Mouse (Mus musculus): ENCODE results near the gene Ccar1.
A peak's percentile ranks its signal among the peaks of the same experiment; 100 is the strongest.
"Not testable (repeated sequence)": the region's sequence is repeated elsewhere in the genome, so short reads cannot be mapped to it uniquely, and the experiment has no call there.

Ccar1 gene

GRCm38 (mm10) chr10:62792177-62793090 lies at the start of gene Ccar1:
Ccar1 (minus strand) TSS chr10:62792286.
- DNase-seq: peak; percentile 100

GRCm38 (mm10) chr10:62840687-62841086 lies 48.6 kb upstream of the Ccar1 start:
- no peak for DNase-seq

GRCm38 (mm10) chr10:62837987-62838386 lies 45.9 kb upstream of the Ccar1 start:
- no peak for DNase-seq

- DNase-seq: no peak
Observed at GRCm38 (mm10) chr10:62832783-62833182, 40.7 kb upstream of the Ccar1 start.

DNA sequence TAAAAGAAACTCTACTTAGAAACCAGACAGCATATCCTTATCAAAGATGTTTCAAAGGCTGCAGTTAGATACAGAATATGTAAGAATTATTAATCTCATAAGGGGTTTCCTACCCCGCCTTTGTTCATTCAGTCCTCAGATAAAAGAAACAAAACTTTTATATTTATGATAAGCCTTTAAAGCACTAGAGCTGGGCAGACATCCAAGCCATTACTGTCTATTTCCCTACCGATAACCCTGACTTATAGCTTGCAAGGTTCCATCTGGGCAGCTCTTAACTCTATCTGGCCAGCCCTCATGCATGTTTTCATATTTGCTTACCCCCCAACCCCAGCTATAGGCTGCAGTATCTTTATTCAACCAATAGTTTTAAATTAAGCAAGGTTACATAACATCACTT lies 39.5 kb upstream of the Ccar1 start:
- no peak for DNase-seq

DNA sequence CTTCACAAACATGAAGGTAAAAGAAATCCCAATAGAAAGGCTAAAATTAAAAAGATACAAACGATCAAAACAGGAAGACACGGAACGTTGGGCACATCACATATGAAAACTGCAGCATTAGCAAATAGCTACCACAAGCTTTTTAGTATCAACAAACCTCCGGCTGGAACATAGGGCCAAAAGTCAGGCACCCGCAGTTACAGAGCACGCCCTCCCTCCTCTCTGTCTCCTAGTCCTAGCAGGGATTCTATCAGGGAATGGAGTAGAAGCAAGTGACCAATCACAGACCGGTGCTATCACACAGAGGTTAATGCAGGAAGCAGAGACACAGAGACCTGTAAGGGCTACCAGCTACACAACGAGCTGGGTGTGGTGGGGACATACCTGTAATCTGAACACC lies 32.4 kb upstream of the Ccar1 start:
- no peak for DNase-seq

DNA sequence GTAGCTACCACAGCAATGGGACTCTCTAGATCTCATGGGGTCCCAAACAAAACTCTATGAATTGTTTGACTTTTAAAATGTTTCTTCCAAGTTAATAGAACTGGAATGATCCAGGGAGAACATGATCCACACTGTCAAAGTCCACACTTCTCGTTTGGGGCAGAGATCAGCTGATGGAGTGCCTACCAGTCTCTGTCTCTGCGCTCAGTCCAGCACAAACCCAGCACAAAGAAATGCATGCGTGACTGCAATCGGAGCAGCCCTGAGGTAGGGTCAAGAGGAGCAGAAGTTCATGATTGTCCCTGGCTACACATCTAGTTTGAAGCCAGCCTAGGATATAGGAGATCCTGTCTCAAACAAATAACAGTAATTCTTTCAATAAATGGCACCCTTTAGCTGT lies 31.3 kb upstream of the Ccar1 start:
- no peak for DNase-seq

- no peak for DNase-seq
Observed at GRCm38 (mm10) chr10:62810010-62810409, 17.9 kb upstream of the Ccar1 start.

DNA sequence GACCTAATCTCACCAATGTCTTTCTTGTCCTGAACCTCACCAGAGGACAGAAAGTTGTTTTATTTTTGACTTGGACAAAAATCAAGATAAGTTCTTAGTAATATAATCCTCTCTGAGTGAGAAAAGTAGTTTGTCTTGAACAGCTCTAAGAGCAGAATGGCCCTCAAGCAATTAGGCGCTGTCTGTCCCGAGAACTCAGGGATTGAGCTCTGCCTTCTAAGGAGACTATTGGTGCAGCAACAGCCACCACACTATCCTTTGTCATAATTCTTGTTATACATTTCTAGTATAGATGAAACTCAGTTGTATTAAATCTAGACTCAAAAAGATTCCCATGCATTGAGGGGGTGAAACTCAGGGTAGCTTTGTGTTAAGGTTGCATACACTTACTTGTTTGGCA lies 16.7 kb upstream of the Ccar1 start:
- peak; percentile 54 for DNase-seq

GRCm38 (mm10) chr10:62808316-62808715 lies 16.2 kb upstream of the Ccar1 start:
- DNase-seq: peak; percentile 34

DNA sequence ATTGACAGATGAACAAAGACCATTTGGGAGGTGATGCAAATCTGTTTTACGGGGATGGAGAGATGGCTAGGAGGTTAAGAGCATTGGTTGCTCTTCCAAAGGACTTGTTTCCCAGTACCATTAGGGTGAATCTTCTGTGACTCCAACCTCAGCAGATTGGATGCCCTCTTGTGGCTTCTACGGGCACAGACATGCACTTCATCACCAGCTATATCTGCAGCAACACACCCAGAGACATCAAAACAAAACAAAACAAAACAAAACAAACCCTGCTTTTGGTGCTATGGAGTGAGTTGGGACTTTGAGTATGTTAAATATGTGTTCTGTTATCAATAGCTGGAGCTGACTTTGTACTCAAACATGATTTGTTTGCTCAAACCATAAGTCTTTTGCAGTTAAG lies 12.0 kb upstream of the Ccar1 start:
- no peak for DNase-seq

DNA sequence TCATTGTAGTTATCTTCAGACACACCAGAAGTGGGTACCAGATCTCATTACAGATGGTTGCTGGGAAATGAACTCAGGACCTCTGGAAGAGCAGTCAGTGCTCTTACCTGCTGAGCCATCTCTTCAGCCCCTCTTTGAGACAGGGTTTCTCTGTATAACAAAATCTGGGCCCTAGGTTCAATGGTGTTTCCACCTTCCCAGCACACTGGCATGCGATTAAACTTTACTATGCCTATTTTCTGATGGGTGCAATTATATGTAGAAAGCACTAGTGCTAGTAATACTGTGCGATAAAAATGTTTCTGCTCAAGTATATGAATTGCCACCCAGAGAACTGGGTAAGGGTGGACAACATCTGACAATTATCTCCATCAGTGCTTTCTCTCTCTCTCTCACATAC lies 11.2 kb upstream of the Ccar1 start:
- peak; percentile 66 for DNase-seq

DNA sequence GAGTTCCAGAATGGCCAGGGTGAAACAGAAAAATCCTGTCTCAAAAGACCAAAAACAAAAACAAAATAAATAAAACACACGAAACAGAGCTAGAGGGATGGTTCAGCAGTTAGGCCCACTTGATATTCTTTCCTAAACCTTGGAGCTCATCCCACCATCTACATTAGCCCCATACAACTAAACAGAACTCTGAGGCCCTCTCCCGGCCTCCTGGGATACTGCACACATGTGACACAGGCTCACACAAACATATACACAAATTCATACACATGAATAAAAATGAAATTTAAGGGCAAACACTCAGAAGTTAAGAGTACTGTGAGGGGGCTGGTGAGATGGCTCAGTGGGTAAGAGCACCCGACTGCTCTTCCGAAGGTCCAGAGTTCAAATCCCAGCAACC lies 2.1 kb upstream of the Ccar1 start:
- DNase-seq: no peak

DNA sequence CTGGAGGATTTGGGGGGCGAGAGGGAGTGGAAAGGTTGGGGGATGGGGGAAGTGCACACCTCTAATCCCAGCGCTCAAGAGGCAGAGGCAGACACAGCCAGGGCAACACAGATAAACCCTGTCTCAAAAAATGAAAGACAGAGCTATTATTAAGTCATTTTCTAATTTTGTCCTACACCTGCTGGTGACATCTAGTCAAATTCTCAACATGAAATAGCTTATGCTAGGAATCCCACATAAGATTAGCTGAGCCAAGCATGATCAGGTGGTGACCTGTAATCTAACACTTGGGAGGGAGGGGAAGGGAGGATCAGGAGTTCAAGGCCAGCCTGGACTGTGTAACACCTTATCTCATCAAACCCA lies 986 bp upstream of the Ccar1 start:
- peak; percentile 93 for DNase-seq

DNA sequence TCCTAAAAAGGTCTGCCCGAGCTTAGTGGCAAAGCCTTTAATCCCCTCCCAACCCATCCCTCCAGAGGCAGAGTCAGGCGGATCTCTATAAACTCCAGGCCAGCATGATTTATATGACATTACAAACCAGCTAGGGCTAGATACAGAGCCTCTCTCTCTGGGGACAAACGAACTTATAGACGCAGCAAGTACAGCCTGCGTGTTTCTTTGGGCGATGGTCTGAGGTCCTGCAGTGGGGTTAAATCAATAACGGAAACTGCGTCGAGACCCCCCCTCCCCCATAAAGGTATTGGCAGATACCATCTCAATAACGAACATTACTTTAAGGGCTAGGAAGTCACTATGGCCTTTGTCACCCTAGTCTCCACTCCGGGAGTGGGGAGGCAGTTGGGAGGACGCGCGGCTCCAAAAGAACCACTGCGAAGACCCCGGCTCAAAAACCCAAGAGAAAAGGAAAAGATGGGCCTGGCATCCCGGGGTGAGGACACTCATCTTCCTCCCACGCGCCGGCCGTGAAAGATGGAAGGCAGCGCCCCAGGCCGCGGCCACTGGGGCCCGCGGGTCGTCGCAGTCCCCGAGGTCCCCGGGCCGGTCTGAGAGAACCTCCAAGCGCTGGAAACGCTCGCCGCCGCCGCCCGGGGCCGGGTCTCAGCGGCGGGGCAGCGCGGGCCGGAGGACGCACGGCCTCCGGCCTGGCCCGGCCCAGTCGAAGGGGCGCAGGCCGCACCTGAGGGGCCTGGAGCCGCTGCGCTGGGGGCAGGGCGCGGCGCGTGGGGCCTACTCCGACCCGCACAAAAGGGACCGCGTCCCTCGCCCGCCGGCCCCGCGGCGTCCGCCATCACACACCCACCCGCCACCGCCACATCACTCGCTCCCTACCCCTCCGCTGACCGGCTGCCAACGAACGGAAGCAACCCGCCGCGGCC lies 572 bp downstream of the Ccar1 start:
- DNase-seq: peak; percentile 90

DNA sequence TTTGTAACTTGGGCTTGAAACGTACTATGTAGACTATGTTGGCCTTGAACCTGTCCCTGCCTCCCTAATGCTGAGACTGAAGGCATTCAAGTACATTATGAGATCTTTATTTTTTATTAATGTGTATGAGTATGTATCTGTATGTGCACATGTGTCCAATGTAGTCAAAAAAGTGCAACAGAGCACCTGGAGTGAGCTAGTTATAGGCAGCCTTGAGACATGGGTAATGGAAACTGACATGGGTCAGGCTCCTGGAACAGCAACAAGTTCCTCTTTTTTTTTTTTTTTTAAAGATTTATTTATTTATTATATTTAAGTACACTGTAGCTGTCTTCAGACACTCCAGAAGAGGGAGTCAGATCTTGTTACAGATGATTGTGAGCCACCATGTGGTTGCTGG lies 10.3 kb downstream of the Ccar1 start:
- not testable (repeated sequence) for DNase-seq

DNA sequence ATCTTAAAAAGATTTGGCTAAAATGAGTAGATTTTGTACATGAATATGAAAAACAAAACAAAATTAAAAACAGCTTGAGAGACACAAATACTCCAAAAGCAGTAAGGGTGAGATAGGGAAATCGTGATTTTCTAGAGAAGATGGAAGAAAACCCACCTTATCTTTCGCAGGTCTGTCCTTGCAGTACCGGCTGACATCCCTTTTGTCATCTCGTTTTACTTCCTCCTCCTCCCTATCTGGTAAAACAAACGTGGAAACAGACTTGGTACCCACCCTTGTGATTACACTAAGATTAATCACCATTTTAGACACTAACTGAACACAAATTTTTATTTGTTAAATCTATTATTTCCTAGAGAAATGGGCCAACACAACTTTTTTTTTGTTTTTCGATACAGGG lies 41.3 kb downstream of the Ccar1 start:
- no peak for DNase-seq

DNA sequence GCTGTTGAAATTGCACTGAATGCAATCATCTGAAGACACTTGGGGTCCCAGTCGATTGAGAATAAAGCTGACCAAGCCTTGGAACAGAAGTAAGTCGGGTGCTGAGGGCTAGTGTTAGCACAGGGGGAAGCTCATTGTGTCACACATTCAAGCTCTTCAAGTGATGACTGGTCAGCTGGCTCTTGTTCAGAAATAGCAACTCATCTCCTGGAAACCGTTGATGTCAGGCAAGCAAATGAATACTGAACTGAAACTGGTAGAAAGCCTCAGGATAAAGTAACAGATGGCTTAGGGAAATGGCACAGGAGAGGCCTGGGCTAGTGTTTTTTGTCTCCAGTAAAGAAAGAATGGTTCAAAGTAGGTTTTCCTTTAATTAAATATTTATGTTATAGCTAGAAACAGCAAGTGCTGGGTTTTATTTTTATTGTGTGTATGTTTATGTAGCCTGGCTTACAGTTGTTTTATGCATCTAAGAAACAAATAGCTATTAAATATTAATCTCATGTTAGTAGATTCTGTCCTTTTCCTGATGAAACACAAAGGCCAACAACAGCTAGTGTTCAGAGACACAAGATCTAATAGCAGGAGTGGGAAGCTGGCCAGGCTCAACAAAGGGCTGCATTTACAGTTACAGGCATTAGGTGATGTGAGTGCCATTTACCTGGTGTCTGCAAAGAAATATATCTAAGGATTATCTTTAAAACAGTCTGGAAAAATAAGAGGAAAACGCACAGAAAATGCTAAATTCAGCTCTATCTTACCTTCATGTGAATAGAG lies 51.9 kb downstream of the Ccar1 start:
- peak; percentile 85 for DNase-seq

DNA sequence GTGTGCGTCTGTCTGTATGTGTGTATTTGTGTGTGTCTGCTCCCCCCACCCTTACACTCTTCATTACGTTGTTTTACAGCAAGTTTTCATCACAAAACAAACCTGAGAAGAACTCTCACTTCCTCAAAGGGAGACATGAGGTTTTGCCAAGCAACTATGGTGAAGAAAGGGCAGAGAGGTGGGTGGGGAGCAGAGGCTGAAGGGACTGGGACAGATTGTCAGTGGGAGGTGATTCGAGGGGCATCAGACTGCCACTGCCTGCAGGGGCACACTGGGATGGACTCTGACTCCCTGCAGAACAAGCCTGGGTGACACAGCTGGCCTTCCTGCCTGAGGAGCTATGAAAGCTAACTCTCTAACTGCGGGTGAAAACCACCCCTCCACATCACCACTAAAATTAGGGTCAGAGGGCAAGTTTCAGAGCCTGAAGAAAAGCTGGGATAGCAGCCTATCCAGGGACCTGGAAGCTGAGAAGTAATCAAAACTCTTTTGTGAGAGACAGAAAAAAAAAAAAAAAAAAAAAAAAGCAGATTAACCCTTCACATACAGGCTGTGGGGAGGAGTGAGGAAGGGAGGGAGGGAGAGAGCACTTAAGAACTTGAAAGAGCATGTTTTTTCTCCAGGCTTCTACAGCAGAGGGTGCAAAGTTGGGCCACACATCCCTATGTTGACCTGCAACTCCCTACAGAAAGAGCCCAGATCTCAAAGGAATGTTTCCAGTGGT lies 55.0 kb downstream of the Ccar1 start:
- peak; percentile 67 for DNase-seq

DNA sequence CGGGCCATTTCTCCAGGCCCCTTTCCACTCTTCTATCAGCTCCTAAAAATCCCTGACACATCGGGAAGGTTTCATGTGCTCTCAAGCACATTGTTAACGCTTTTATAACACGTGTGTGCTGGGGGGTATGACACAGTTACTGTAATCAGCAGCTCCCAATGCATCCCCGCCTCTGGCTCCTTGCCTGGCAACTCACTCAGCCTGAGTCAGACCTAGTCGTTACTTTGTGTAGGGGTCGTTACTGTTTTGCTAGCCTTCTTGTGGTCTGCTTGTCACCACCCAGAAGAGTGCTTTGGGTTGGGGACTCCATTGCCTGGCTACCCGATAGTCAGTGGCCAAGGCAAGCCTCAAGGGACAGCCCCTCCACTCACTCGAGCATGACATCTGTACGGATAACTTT lies 61.3 kb downstream of the Ccar1 start:
- peak; percentile 62 for DNase-seq

DNA sequence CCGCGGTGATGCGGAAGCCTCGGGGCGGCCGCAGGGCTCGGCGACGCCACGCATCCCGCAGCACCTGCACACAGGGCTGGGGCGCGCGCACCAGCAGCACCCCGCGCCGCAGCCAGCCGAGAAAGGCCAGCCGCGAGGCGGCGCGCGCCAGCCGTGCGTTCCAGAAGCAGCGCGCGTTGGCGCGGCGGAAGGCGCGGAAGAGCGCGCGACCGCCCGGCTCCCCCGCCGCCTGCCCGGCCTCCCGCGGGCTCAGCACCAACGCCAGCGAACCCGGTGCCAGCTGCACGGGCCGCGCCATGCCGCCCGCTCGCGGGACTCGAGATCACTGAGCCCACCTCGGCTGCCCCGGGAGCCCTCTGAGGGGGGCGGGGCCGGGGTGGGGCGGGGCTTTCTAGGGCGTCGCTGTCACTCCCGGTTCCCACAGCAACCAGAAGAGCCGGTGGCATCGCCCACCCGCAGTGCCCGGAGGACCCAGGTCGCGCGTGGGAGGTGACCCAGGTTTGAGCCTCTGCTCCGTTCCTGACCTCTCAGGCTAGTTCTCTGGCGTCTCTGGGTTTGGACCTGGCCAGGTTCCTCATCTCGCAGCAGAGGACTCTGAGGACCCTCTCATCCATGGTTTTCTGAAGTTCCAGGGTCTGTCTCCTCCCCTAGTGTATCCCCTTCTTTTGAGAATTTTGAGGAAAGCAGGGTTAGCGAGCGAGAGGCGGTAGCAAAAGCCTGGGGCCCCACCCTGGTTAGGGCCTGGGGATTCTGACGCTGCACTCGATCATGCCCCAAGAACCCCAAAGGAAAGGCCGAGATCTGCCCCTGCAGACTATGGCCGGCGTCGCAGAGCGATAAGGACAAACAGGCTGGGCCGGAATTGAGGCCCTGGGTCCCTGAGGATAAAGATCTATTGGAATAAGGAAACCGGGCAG lies 66.1 kb downstream of the Ccar1 start, which contains the start of gene Stox1:
Gene Stox1, minus strand, starts transcription at position 358 of the 917 bp plus-strand sequence.
- DNase-seq: peak; percentile 93
